Mouse (Mus musculus) kidney, adult 11 months (tissue): ENCODE results near the gene Dnah8.

Experiments
- DNase-seq: peaks from one replicate; pipeline ENCODE4 v3.0.0; 2022

The Dnah8 gene

GRCm38 (mm10) chr17:30892086-30892485 is 267.9 kb downstream of the Dnah8 start:
- no peak for DNase-seq

- no peak for DNase-seq
Measured at GRCm38 (mm10) chr17:30892730-30893129, 268.6 kb downstream of the Dnah8 start.

DNA sequence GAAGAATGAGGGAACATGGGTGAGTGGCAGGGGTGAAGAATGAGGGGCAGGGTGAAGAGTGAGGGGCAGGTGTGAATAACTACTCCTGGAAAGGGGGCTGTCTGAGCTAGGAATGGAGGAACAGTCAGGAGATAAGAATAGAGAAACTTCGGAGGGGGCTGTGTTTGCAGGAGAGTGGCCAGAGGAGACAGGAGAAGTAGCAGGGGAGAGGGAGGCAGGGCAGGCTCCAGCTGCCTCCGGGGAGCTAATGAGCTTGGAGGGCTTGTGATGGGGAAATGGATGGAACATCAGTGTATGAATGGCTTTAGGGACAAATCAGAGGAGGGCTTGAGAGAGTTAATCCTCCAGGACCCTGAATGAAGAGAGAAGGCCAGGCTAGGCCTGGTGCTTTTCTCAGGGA is 272.9 kb downstream of the Dnah8 start:
- no peak for DNase-seq

GRCm38 (mm10) chr17:30901627-30902026 is 277.5 kb downstream of the Dnah8 start, which contains the start of gene Glp1r:
Gene Glp1r, plus strand, starts transcription at chr17:30901817.
- no peak for DNase-seq

GRCm38 (mm10) chr17:30904096-30904495 is 279.9 kb downstream of the Dnah8 start:
- no peak for DNase-seq

DNA sequence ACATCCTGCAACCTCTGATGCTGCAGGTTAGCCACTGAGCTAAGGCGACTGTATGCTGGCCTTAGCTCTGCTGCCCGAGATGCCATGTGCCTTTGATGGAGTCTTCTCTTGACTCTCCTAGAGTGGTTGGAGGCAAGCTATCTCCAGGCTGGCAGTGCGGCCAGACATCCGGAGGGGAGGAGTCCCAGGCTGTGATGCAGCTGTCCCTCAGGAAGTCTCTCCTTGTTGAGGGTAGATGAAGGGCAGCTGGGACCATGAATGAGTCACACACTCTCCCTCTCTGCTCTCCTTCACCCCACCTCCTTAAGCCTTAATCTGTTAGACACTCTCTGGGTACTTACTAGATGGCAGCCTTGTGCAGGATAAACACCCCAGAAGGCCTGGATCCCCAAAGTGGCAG is 283.4 kb downstream of the Dnah8 start:
- no peak for DNase-seq

DNA sequence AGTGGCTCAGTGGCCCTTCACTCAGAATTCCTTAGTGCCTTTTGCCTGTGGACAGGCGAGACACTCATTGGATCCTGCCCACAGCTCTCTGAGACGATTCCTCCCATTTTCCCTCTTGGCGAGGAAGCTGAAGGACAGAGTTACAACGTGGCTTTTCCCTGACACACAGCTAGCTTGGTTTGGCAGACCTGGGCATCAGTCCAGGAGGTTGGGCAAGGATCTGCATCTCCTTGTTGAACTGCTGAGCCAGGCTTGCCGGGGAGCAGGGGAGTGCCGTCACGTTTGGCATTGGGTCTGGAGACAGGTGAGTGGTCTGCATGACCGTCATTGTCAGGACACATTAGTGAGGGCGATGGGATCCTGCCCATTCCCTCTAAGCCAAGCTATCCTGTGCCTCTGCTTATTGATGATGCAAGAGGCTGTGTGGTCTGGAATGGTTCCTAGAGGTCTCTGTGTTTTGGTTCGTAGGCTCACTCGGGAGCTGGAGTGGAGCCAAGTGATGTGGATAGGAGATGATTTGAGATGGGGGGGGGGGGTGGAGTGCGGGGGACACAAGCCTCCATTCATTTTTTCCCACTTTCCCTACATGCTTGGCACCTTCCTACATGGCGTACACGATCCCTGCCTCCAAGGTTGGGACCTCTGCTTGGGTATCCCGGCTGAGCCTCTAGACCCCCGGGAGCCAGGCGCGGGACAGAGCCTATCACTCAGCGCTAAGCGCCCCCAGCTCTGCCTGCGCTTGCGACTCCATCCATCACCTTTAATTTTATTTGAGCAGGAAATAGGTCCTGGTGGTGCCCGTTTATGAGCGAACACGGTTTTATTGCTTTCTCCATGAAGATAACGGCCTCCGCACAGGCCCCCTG is 286.9 kb downstream of the Dnah8 start:
- DNase-seq: no peak

- no peak for DNase-seq
Measured at GRCm38 (mm10) chr17:30911732-30912088, 287.6 kb downstream of the Dnah8 start.

GRCm38 (mm10) chr17:30912536-30912935 is 288.4 kb downstream of the Dnah8 start:
- DNase-seq: no peak

GRCm38 (mm10) chr17:30914264-30914663 is 290.1 kb downstream of the Dnah8 start:
- no peak for DNase-seq

- DNase-seq: no peak
Measured at GRCm38 (mm10) chr17:30923566-30923965, 299.4 kb downstream of the Dnah8 start.
